Mouse (Mus musculus): ENCODE measurements around the gene Hvcn1.

Gene Hvcn1

DNA sequence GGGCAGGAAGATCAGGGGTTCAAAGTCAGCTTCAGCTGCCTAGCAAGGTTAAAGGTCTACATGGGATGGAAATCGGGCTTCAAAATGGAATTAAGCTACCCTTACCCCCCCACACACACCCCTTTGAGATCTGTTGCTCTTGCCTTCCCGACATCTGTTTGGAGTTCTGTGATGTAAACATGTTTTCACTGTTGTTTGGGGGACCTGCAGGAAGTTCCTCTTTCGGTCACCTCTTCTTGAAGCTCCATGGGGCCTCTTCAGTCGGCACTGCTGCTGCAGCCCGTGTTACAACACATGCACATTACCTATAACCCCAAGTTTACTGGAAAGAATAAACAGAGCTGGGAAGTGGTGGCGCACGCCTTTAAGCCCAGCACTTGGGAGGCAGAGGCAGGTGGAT is 60.5 kb downstream of the Hvcn1 start:
- DNase-seq (ENCODE audit: low spot score in 2 of 2), result no peak

DNA sequence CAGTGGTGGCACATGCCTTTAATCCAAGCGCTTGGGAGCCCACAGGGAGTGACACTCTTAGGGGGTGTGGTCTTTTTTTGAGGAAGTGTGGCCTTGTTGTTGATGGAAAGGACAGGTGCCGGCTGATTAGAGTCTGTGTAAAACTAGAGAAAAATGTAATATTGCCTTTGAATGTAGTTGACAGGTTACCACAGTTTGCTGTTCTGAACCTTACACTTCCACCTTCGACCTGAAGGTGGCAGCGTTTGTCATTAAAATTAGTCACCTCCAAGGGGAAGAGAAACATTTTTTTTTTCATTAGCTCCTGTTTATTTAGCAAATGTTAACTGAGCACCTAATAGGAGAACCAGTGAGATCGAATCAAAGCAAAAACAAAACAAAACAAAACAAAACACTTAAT is 61.3 kb downstream of the Hvcn1 start:
- DNase-seq (ENCODE audit: low spot score in 2 of 2), result peak; percentile 58 to 81

DNA sequence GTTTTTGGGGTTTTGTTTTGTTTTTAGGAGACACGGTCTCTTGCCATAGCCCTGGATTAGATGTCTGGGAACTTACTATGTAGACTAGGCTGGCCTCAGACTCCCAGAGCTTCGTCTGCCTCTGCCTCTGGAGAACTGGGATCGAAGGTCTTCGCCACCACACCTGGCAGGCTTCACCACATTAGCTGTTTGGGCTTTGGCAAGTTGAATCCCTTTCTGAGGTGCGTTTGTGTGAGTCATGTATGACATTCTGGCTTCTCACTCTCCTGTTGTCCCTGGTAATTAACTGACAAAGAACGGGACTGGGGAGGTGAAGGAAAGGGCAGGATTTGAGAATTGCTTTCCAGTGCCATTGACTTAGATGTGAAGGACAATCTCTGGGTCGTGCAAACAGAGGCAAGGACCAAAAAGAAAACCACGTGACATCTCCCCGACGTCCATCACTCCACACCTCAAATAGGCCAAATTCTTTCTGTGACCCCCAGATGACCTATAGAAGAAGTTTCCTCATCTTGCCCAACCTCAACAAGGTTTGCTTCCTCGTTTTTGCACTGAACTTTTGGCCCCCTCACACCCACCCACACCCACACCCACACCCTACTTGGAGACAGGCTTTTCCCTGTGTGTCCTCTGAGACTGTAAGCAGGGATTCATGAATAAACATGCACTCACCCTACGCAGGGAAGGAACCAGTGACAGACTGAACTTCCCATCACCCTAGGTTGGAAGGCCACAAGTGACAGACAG is 62.4 kb downstream of the Hvcn1 start:
- DNase-seq (ENCODE audit: low spot score in 2 of 2), result no peak

DNA sequence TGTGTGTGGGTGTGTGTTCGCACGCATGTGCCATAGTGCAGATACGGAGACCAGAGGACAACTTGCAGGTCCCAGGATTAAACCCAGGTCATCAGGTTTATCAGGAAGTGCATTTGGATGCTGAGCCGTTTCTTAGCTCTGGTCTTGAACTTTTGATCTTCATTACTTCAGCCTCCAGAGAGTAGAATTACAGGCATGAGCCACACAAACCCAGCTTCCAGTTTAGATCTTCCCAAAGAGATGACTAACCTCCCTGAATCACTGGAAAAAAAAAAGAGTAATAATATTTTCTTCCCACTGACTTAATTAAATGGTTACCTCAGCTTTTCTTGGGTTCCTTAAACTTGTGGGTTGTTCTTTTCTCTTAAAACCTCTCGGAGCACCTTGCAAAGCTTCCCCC is 66.2 kb downstream of the Hvcn1 start:
- DNase-seq (ENCODE audit: low spot score in 2 of 2), result no peak

DNA sequence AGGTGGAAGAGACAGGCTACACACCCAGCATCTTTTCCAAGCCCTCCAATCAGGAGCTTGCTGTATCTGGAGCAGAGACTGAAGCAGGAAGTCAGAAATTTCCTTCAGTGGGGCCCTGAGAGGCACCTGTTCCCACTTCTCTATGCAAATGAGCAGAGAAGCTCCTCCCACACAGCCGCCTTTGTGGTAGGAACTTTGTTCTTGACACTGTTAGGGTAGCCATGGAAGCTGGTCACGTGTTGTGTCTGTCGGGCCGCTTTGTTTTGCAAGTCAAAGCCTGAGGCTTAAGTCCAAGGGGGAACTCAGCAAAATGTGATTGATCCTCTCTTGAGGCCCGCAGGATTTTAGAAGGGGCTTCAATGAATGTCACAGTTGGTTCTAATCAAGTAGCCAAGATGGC is 68.2 kb downstream of the Hvcn1 start:
- DNase-seq (ENCODE audit: low spot score in 2 of 2), result peak; percentile 34 to 61

GRCm38 (mm10) chr5:122278946-122279345 is 72.3 kb downstream of the Hvcn1 start:
- DNase-seq (ENCODE audit: low spot score in 2 of 2), result no peak

- DNase-seq (ENCODE audit: low spot score in 2 of 2), result no peak
Observed at GRCm38 (mm10) chr5:122279799-122280421, 73.3 kb downstream of the Hvcn1 start.

GRCm38 (mm10) chr5:122280422-122280826 is 73.8 kb downstream of the Hvcn1 start:
- no peak for DNase-seq (ENCODE audit: low spot score in 2 of 2)

DNA sequence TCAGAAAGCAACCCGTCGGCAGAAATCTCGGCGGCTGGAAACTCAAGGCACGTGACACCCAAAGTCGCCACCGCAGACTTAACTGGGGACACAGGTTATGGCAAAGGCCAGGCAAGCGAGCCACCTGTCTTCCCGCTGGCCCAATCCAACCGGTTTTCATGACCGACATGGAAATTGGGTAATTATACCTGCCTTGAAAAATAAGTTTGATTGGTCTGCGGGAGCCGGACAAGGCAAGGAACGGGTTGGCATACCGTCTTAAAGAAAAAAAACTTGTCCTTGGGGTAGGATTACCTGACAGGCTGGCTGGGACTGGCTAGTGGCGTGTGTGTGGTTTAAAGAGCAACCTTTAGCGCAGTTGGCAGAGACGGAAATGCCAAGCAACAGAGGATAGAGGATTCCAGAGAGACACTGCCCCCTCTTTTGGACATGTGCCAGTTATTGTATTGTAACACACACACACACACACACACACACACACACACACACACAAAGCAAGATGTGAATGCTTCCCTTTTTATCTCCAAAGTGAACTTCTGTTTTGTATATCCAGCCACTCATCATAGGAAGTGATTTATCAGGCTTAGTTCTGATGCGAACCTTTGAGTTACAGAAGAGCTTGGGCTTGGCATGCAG is 74.3 kb downstream of the Hvcn1 start:
- no peak for DNase-seq (ENCODE audit: low spot score in 2 of 2)

DNA sequence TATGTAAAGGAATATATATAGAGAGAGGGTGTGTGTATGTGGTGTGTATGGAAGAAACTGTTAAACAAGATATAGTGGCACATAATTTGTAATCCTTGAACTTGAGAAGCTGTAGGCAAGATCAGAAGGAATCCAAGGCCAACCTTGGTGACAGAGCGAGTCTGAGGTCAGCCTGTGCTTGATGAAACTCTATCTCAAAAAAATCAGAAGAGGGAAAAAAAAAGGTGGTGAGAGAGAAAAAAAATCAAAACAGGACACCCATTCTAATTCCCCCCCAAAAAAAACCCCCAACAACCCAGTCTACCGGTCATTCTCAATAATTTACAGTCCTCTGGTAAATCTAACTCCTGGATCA is 77.2 kb downstream of the Hvcn1 start:
- no peak for DNase-seq (ENCODE audit: low spot score in 2 of 2)

GRCm38 (mm10) chr5:122284183-122285028 is 77.8 kb downstream of the Hvcn1 start, which contains the start of gene Pptc7:
TSS of gene Pptc7 (plus strand) at chr5:122284365.
- DNase-seq (ENCODE audit: low spot score in 2 of 2), result peak; percentile 85 to 90

GRCm38 (mm10) chr5:122285029-122285766 is 78.6 kb downstream of the Hvcn1 start:
- DNase-seq (ENCODE audit: low spot score in 2 of 2), result peak; percentile 16 to 42

GRCm38 (mm10) chr5:122285767-122286150 is 79.2 kb downstream of the Hvcn1 start:
- no peak for DNase-seq (ENCODE audit: low spot score in 2 of 2)

GRCm38 (mm10) chr5:122286191-122286590 is 79.6 kb downstream of the Hvcn1 start:
- no peak for DNase-seq (ENCODE audit: low spot score in 2 of 2)

GRCm38 (mm10) chr5:122287026-122287425 is 80.4 kb downstream of the Hvcn1 start:
- DNase-seq (ENCODE audit: low spot score in 2 of 2), result no peak

DNA sequence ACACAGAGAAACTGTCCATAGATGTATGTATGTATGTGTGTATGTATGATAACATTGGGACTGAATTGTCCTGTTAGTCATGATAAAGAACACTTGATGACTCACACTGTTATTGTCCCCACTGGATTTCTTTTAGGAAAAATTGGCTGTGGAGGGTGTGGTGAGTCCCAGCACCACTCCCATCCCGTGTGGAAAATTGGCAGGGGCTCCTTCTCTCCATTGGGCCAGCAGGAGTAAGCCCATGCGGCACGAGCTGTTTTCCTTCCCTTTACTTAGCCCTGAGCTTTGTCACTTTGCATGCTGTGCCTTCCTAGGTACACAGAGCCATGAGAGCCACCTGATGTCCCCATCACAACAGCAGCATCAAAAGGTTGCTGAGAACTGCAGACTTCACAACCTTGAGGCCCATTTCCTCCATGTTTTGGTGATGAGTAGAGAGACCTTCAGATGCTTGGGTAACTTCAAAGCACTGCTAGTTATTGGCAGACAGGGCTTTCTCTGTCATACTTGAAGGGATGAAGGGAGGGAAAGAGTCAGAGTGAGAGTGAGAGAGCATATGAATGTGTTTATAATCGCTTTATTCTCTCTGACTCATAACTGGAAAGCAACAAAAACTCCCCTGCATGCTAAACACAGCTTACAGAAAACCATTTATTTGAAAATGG is 81.7 kb downstream of the Hvcn1 start:
- no peak for DNase-seq (ENCODE audit: low spot score in 2 of 2)

GRCm38 (mm10) chr5:122291149-122291548 is 84.5 kb downstream of the Hvcn1 start:
- DNase-seq (ENCODE audit: low spot score in 2 of 2), result no peak
